Mouse (Mus musculus): ENCODE measurements around the gene Csnk2a2. TPM values are rescaled to one million over a fixed set of nuclear protein-coding genes. Genes with fewer than 3 reads are reported as not detected.

Gene Csnk2a2
- 18.2 and 22.7 TPM in 2 replicates for polyA plus RNA-seq (2012; rRNA removed)

- DNase-seq (ENCODE audit: low read depth), result no peak
Measured at GRCm38 (mm10) chr8:95490006-95490405, at the start of gene Csnk2a2. Csnk2a2 (minus strand) TSS chr8:95490039.

- no peak for DNase-seq (ENCODE audit: low read depth)
Measured at GRCm38 (mm10) chr8:95539487-95539886, 49.6 kb upstream of the Csnk2a2 start.

- no peak for DNase-seq (ENCODE audit: low read depth)
Measured at GRCm38 (mm10) chr8:95533584-95534387, 43.9 kb upstream of the Csnk2a2 start, which contains the start of gene Ccdc113. Ccdc113 (plus strand) TSS chr8:95534085.

GRCm38 (mm10) chr8:95532206-95532605, 42.4 kb upstream of the Csnk2a2 start:
- no peak for DNase-seq (ENCODE audit: low read depth)

GRCm38 (mm10) chr8:95528750-95529310, 39.0 kb upstream of the Csnk2a2 start:
- DNase-seq (ENCODE audit: low read depth), result no peak

GRCm38 (mm10) chr8:95528194-95528593, 38.4 kb upstream of the Csnk2a2 start:
- DNase-seq (ENCODE audit: low read depth), result peak; percentile 54

- DNase-seq (ENCODE audit: low read depth), result no peak
Measured at GRCm38 (mm10) chr8:95523991-95524390, 34.2 kb upstream of the Csnk2a2 start.

GRCm38 (mm10) chr8:95516928-95517327, 27.1 kb upstream of the Csnk2a2 start:
- no peak for DNase-seq (ENCODE audit: low read depth)

GRCm38 (mm10) chr8:95513219-95513618, 23.4 kb upstream of the Csnk2a2 start:
- no peak for DNase-seq (ENCODE audit: low read depth)

GRCm38 (mm10) chr8:95512257-95512656, 22.4 kb upstream of the Csnk2a2 start:
- DNase-seq (ENCODE audit: low read depth), result no peak

GRCm38 (mm10) chr8:95506245-95506644, 16.4 kb upstream of the Csnk2a2 start:
- DNase-seq (ENCODE audit: low read depth), result no peak

- DNase-seq (ENCODE audit: low read depth), result no peak
Measured at GRCm38 (mm10) chr8:95505606-95506005, 15.8 kb upstream of the Csnk2a2 start.

GRCm38 (mm10) chr8:95504835-95505234, 15.0 kb upstream of the Csnk2a2 start:
- no peak for DNase-seq (ENCODE audit: low read depth)

GRCm38 (mm10) chr8:95502431-95502830, 12.6 kb upstream of the Csnk2a2 start:
- DNase-seq (ENCODE audit: low read depth), result no peak

GRCm38 (mm10) chr8:95500436-95500835, 10.6 kb upstream of the Csnk2a2 start:
- DNase-seq (ENCODE audit: low read depth), result no peak

- DNase-seq (ENCODE audit: low read depth), result peak; percentile 56
Measured at GRCm38 (mm10) chr8:95499266-95500064, 9.6 kb upstream of the Csnk2a2 start.

- DNase-seq (ENCODE audit: low read depth), result no peak
Measured at GRCm38 (mm10) chr8:95497821-95498220, 8.0 kb upstream of the Csnk2a2 start.

- no peak for DNase-seq (ENCODE audit: low read depth)
Measured at GRCm38 (mm10) chr8:95496420-95496819, 6.6 kb upstream of the Csnk2a2 start.

- DNase-seq (ENCODE audit: low read depth), result no peak
Measured at GRCm38 (mm10) chr8:95495444-95495843, 5.6 kb upstream of the Csnk2a2 start.

- DNase-seq (ENCODE audit: low read depth), result peak; percentile 97
Measured at GRCm38 (mm10) chr8:95492057-95492456, 2.2 kb upstream of the Csnk2a2 start.

GRCm38 (mm10) chr8:95488698-95489332, 1.0 kb downstream of the Csnk2a2 start:
- DNase-seq (ENCODE audit: low read depth), result no peak

Measured in gonadal fat pad, adult 2 months (tissue).